Mouse (Mus musculus): Measurements from ENCODE around the gene Vwa2. TPM values are rescaled to one million over a fixed set of nuclear protein-coding genes. Genes with fewer than 3 reads are reported as not detected.
A peak's percentile ranks its signal among the peaks of the same experiment; 100 is the strongest.

The Vwa2 gene
- polyA plus RNA-seq, 1 experiment = 0.54 TPM

DNA sequence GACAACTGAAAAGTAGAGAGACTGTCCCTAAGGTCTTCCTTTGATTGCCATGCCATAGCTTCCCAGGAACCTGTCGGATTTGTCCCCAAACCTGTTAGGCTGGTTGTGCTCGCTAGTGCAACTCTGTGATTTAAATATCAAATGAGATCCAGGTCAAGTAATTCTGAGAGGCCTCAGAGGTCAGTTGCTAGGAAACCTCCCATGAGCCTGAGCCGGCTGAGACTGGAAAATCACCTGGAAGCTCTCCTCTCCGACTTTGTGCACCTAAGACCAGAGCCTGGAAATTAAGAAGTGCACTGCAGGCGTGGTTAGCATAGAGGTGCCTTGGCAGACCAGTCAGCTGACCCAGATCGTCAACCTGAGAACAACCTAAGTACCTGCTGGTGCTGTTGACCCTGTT lies 41.0 kb downstream of the Vwa2 start:
- Histone ChIP-seq H3K4me3 (ENCODE audit: control insufficient read depth, insufficient read depth, low read length) (no peak overlapping the region), H3K4me1 (replicated peaks; ENCODE audit: control insufficient read depth, insufficient read depth, low read length) (no peaks in the 10 kb centered on the region), H3K27me3 (ENCODE audit: control insufficient read depth, insufficient read depth, low read length) (no peaks in the 10 kb centered on the region), H3K36me3 (ENCODE audit: control insufficient read depth, insufficient read depth, low read length) (no peaks in the 10 kb centered on the region), H3K27ac (ENCODE audit: control insufficient read depth, insufficient read depth, low read length) (no peak overlapping the region)
- TF ChIP-seq CTCF (IDR thresholded peaks at IDR 0.05; ENCODE audit: borderline replicate concordance, control insufficient read depth, extremely low read depth, insufficient read depth, low read length, poor library complexity) (no peak), POLR2A (IDR thresholded peaks at IDR 0.05; ENCODE audit: control insufficient read depth, extremely low read depth, insufficient read depth, low read length, poor library complexity) (no peak)
- 84% methylated on average over 6 of the region's 6 CpGs for WGBS
- no peak for DNase-seq

DNA sequence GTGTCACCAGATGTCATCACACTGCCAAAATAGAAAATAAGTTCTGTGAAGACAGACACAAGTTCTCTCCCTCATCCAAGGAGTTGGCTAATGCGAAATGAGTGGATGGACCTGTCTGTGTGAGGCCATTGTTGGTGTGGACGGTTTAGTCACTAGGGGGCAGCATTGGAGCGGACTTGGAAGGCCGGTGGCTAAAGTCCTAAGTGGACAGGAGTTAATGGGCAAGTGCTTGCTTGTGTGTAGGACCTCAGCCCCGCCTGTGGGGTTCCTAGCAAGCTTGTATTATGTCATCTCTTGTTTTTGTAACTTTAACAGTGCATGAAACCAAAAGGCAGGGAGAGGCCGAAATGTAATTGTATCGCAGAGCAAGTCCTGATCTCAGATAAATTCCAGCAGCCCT lies 45.6 kb downstream of the Vwa2 start:
- Histone ChIP-seq H3K4me3 (ENCODE audit: control insufficient read depth, insufficient read depth, low read length) (no peak overlapping the region), H3K4me1 (replicated peaks; ENCODE audit: control insufficient read depth, insufficient read depth, low read length) (no peaks in the 10 kb centered on the region), H3K27me3 (ENCODE audit: control insufficient read depth, insufficient read depth, low read length) (no peaks in the 10 kb centered on the region), H3K27ac (ENCODE audit: control insufficient read depth, insufficient read depth, low read length) (no peak overlapping the region), H3K36me3 (ENCODE audit: control insufficient read depth, insufficient read depth, low read length) (no peaks in the 10 kb centered on the region)
- DNase-seq = peak; percentile 48
- TF ChIP-seq POLR2A (IDR thresholded peaks at IDR 0.05; ENCODE audit: control insufficient read depth, extremely low read depth, insufficient read depth, low read length, poor library complexity) = no peak
- peak; percentile 46; the same call in 1 of the 2 replicates for TF ChIP-seq CTCF (IDR thresholded peaks at IDR 0.05; ENCODE audit: borderline replicate concordance, control insufficient read depth, extremely low read depth, insufficient read depth, low read length, poor library complexity)
- 34% methylated on average over 7 of the region's 7 CpGs for WGBS

GRCm38 (mm10) chr19:56920232-56920631 lies 46.2 kb downstream of the Vwa2 start:
- H3K27ac ChIP-seq (ENCODE audit: control insufficient read depth, insufficient read depth, low read length) = no peak overlapping the region
- no peaks in the 10 kb centered on the region for H3K4me1 ChIP-seq (replicated peaks; ENCODE audit: control insufficient read depth, insufficient read depth, low read length)
- DNase-seq = no peak
- H3K27me3 ChIP-seq (ENCODE audit: control insufficient read depth, insufficient read depth, low read length) = no peaks in the 10 kb centered on the region
- H3K36me3 ChIP-seq (ENCODE audit: control insufficient read depth, insufficient read depth, low read length) = no peaks in the 10 kb centered on the region
- WGBS = 89% methylated on average over 13 of the region's 13 CpGs
- H3K4me3 ChIP-seq (ENCODE audit: control insufficient read depth, insufficient read depth, low read length) = no peak overlapping the region
- TF ChIP-seq CTCF (IDR thresholded peaks at IDR 0.05; ENCODE audit: borderline replicate concordance, control insufficient read depth, extremely low read depth, insufficient read depth, low read length, poor library complexity) = no peak
- no peak for TF ChIP-seq POLR2A (IDR thresholded peaks at IDR 0.05; ENCODE audit: control insufficient read depth, extremely low read depth, insufficient read depth, low read length, poor library complexity)

- no peak for DNase-seq
- Histone ChIP-seq H3K36me3 (ENCODE audit: control insufficient read depth, insufficient read depth, low read length) (no peaks in the 10 kb centered on the region), H3K27ac (ENCODE audit: control insufficient read depth, insufficient read depth, low read length) (no peak overlapping the region), H3K4me1 (replicated peaks; ENCODE audit: control insufficient read depth, insufficient read depth, low read length) (no peaks in the 10 kb centered on the region), H3K4me3 (ENCODE audit: control insufficient read depth, insufficient read depth, low read length) (no peak overlapping the region), H3K27me3 (ENCODE audit: control insufficient read depth, insufficient read depth, low read length) (no peaks in the 10 kb centered on the region)
- TF ChIP-seq POLR2A (IDR thresholded peaks at IDR 0.05; ENCODE audit: control insufficient read depth, extremely low read depth, insufficient read depth, low read length, poor library complexity) (no peak), CTCF (IDR thresholded peaks at IDR 0.05; ENCODE audit: borderline replicate concordance, control insufficient read depth, extremely low read depth, insufficient read depth, low read length, poor library complexity) (no peak)
- WGBS = 81% methylated on average over 5 of the region's 5 CpGs
Measured at GRCm38 (mm10) chr19:56921744-56922143, 47.7 kb downstream of the Vwa2 start.

GRCm38 (mm10) chr19:56929392-56929791 lies 55.3 kb downstream of the Vwa2 start:
- TF ChIP-seq POLR2A (IDR thresholded peaks at IDR 0.05; ENCODE audit: control insufficient read depth, extremely low read depth, insufficient read depth, low read length, poor library complexity) (no peak), CTCF (IDR thresholded peaks at IDR 0.05; ENCODE audit: borderline replicate concordance, control insufficient read depth, extremely low read depth, insufficient read depth, low read length, poor library complexity) (no peak)
- DNase-seq = no peak
- H3K36me3 ChIP-seq (ENCODE audit: control insufficient read depth, insufficient read depth, low read length) = no peaks in the 10 kb centered on the region
- no peak overlapping the region for H3K27ac ChIP-seq (ENCODE audit: control insufficient read depth, insufficient read depth, low read length)
- H3K27me3 ChIP-seq (ENCODE audit: control insufficient read depth, insufficient read depth, low read length) = no peaks in the 10 kb centered on the region
- no peaks in the 10 kb centered on the region for H3K4me1 ChIP-seq (replicated peaks; ENCODE audit: control insufficient read depth, insufficient read depth, low read length)
- no peak overlapping the region for H3K4me3 ChIP-seq (ENCODE audit: control insufficient read depth, insufficient read depth, low read length)
- 57% methylated on average over 3 of the region's 3 CpGs for WGBS

DNA sequence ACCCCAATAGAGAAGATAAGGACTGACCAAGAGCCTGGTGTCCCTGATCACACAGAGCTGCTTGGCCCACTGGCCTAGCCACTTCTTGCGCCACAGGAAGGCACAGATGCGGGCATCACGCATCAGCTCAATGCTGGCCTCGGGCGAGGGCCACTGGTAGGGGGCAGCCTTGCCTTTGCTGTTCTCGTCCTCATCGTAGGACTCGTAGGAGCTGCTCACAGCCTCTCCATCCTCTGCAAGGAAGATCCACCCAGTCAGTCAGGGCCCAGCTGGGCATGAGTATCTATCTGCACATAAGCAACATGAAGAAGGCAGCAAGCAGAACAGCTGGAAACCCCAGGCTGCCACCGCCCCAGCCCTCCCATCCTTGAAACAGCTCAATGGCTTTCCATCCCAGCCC lies 56.0 kb downstream of the Vwa2 start:
- Histone ChIP-seq H3K36me3 (ENCODE audit: control insufficient read depth, insufficient read depth, low read length) (no peaks in the 10 kb centered on the region), H3K4me3 (ENCODE audit: control insufficient read depth, insufficient read depth, low read length) (no peak overlapping the region), H3K27me3 (ENCODE audit: control insufficient read depth, insufficient read depth, low read length) (no peaks in the 10 kb centered on the region), H3K27ac (ENCODE audit: control insufficient read depth, insufficient read depth, low read length) (no peak overlapping the region), H3K4me1 (replicated peaks; ENCODE audit: control insufficient read depth, insufficient read depth, low read length) (no peaks in the 10 kb centered on the region)
- 90% methylated on average over 9 of the region's 9 CpGs for WGBS
- TF ChIP-seq CTCF (IDR thresholded peaks at IDR 0.05; ENCODE audit: borderline replicate concordance, control insufficient read depth, extremely low read depth, insufficient read depth, low read length, poor library complexity) (no peak), POLR2A (IDR thresholded peaks at IDR 0.05; ENCODE audit: control insufficient read depth, extremely low read depth, insufficient read depth, low read length, poor library complexity) (no peak)
- no peak for DNase-seq

DNA sequence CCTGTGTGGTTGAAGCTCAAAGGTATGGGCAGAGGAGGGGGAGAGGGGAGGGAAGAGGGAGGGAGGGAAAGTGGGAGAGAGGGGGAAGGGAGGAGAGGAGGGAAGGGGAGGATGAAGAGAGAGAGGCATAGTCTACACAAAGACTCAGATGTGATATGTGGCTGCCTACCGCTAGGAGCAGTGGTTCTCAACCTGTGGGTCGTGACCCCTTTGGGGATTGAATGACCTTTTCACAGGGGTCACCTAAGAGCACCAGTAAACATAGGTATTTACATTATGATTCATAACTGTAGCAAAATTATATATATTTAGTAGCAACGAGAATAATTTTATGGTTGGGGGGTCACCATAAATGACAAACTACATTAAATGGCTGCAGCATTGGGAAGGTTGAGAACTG lies 59.8 kb downstream of the Vwa2 start:
- no peak for DNase-seq
- Histone ChIP-seq H3K4me3 (ENCODE audit: control insufficient read depth, insufficient read depth, low read length) (no peak overlapping the region), H3K27ac (ENCODE audit: control insufficient read depth, insufficient read depth, low read length) (no peak overlapping the region), H3K4me1 (replicated peaks; ENCODE audit: control insufficient read depth, insufficient read depth, low read length) (no peaks in the 10 kb centered on the region), H3K36me3 (ENCODE audit: control insufficient read depth, insufficient read depth, low read length) (no peaks in the 10 kb centered on the region), H3K27me3 (ENCODE audit: control insufficient read depth, insufficient read depth, low read length) (no peaks in the 10 kb centered on the region)
- TF ChIP-seq CTCF (IDR thresholded peaks at IDR 0.05; ENCODE audit: borderline replicate concordance, control insufficient read depth, extremely low read depth, insufficient read depth, low read length, poor library complexity) (no peak), POLR2A (IDR thresholded peaks at IDR 0.05; ENCODE audit: control insufficient read depth, extremely low read depth, insufficient read depth, low read length, poor library complexity) (no peak)
- WGBS = 92% methylated on average over 3 of the region's 3 CpGs

All from thymus, adult 2 months (tissue).